Mouse (Mus musculus) liver, embryonic 16.5 days (tissue): ENCODE measurements around the gene Cldn10. TPM values are rescaled to one million over a fixed set of nuclear protein-coding genes. Genes with fewer than 3 reads are reported as not detected.

Source experiments
- ATAC-seq: fragments of 200-750 bp; cut with Nextera tagmentation; 2 replicates; pipeline ENCODE4 v1.8.0; 2017; ENCODE audit warnings: low read depth, mild to moderate bottlenecking, moderate number of reproducible peaks, moderate library complexity
- H3K27ac ChIP-seq: fragments of 300-500 bp; sonication (generic); 2 replicates; pipeline ENCODE4 v1.5.1; 2014; ENCODE audit warnings: mild to moderate bottlenecking, low read length
- H3K27me3 ChIP-seq: fragments of 300-500 bp; sonication (generic); 2 replicates; pipeline ENCODE4 v1.6.1; 2014; ENCODE audit warnings: low read depth, low read length, mixed read lengths; ENCODE audit not compliant: control insufficient read depth, insufficient read depth
- H3K36me3 ChIP-seq: fragments of 300-500 bp; sonication (generic); 2 replicates; pipeline ENCODE4 v1.6.1; 2014; ENCODE audit warnings: mild to moderate bottlenecking; ENCODE audit not compliant: control insufficient read depth, insufficient read depth
- H3K4me1 ChIP-seq: fragments of 300-500 bp; sonication (generic); 2 replicates; pipeline ENCODE4 v1.6.1; 2014; ENCODE audit warnings: low read depth, low read length, mixed read lengths; ENCODE audit not compliant: control insufficient read depth
- H3K4me2 ChIP-seq: fragments of 300-500 bp; sonication (generic); 2 replicates; pipeline ENCODE4 v1.6.1; 2014; ENCODE audit warnings: low read depth, low read length, mixed read lengths
- H3K4me3 ChIP-seq: fragments of 300-500 bp; sonication (generic); 2 replicates; pipeline ENCODE4 v1.5.1; 2014; ENCODE audit warnings: low read depth, mild to moderate bottlenecking, low read length
- H3K9ac ChIP-seq: fragments of 300-500 bp; sonication (generic); 2 replicates; pipeline ENCODE4 v1.6.1; 2014; ENCODE audit warnings: low read depth, low read length
- H3K9me3 ChIP-seq: fragments of 300-500 bp; sonication (generic); replicated peaks from 2 replicates; pipeline ENCODE4 v1.6.1; 2016; ENCODE audit warnings: low read length; ENCODE audit not compliant: control insufficient read depth
- WGBS: fragments of 180-500 bp; shearing (Covaris S2); extraction: QIAGEN DNeasy Blood & Tissue Kit; methylation state at CpG from one replicate; pipeline ENCODE4 v1.1.7; 2014; ENCODE audit not compliant: insufficient replicate concordance; 5-methylcytosine and 5-hydroxymethylcytosine counted together
- polyA plus RNA-seq: library from polyadenylated mRNA; unstranded; fragments of >200 nt; fragmentation: Nextera tagmentation; extraction: Ambion mirVana; gene quantifications from 2 replicates; pipeline ENCODE4 v1.2.1, GENCODE M21; 2015

Cldn10 gene
- polyA plus RNA-seq, 1 experiment from 2014 or later = 1.3 TPM

DNA sequence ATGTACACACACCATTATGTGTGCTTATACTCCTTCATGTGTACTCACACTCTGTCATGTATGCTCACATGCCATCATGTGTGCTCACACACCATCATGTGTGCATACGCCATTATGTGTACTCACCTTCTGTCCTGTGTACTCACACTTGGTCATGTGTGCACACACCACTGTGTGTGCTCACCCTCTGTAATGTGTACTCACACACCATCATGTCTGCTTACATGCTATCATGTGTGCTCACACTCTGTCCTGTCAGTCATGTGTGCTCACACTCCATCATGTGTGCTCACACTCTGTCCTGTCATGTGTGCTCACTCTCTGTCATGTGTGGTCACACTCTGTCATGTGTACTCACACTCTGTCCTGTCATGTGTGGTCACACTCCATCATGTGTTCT, 52.3 kb downstream of the Cldn10 start:
- Histone ChIP-seq H3K4me1 (peaks cover 8% of the 10 kb centered on the region), H3K9me3 (no peaks in the 10 kb centered on the region), H3K4me3 (no peak overlapping the region), H3K27me3 (no peaks in the 10 kb centered on the region; the same call in 1 of the 2 replicates), H3K9ac (no peak overlapping the region), H3K4me2 (no peak overlapping the region), H3K27ac (no peak overlapping the region), H3K36me3 (no peaks in the 10 kb centered on the region)
- 82% methylated on average over 1 of the region's 1 CpGs for WGBS
- no peak for ATAC-seq

DNA sequence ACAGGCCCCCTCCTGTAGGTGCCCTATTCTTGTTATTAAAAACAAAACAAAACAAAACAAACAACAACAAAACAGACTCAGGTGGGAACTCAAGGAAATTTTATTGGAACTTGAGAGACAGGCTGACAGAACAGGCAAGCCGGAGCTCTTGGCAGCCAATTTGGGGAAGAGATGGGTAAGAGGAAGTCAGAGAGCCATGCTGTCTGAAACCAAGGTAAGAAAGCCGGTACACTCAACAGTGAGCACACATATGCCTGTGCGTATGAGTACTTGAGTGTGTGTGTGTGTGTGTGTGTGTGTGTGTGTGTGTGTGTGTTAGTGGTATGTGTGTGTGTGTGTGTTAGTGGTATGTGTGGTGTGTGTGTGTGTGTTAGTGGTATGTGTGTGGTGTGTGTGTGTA, 54.6 kb downstream of the Cldn10 start:
- Histone ChIP-seq H3K27me3 (no peaks in the 10 kb centered on the region; the same call in 1 of the 2 replicates), H3K4me1 (peaks cover 3% of the 10 kb centered on the region; the same call in 1 of the 2 replicates), H3K27ac (no peak overlapping the region), H3K9ac (no peak overlapping the region), H3K4me3 (no peak overlapping the region), H3K4me2 (no peak overlapping the region), H3K36me3 (no peaks in the 10 kb centered on the region), H3K9me3 (no peaks in the 10 kb centered on the region)
- no peak for ATAC-seq
- WGBS = 41% methylated on average over 3 of the region's 3 CpGs

DNA sequence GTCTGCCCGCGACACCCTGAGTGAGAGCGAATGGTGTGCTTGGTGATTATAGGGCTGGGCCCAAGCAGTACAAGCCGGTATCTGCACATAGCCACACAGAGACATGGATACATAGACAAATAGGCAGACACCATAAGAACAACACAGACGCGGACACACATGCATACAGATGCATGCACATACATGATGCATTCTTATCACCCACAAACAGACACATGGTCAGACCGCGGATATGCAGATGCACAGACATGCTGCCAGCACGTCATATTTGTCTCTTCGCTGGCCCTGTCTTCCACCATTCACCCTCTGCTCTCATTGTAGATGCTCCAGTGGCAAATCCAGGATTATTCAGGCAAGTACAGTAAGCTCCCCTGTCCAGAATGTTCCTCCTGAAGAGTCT, 59.1 kb downstream of the Cldn10 start:
- no peak for ATAC-seq
- Histone ChIP-seq H3K9me3 (no peaks in the 10 kb centered on the region), H3K9ac (no peak overlapping the region), H3K27ac (no peak overlapping the region), H3K27me3 (no peaks in the 10 kb centered on the region; the same call in 1 of the 2 replicates), H3K36me3 (no peaks in the 10 kb centered on the region), H3K4me2 (no peak overlapping the region), H3K4me3 (no peak overlapping the region), H3K4me1 (no peaks in the 10 kb centered on the region)
- 76% methylated on average over 10 of the region's 10 CpGs for WGBS

DNA sequence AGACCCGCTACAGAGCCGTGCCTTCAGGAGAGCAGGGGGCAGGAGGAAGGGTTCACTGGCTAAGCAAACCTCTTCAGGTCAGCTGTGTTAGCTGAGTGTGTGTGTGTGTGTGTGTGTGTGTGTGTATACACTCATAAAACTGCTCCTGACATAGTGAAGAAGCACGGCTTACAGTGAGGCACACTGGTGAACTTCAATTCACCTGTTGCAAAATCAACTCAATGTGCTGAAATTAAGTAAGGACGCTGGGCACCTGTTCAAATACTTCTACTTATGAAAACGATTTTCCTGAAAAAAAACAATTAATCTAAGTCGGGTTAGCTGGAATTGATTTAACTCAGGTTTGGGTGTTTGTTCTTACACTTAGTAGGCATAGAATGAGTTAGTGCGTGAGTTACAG, 60.5 kb downstream of the Cldn10 start:
- no peaks in the 10 kb centered on the region for H3K36me3 ChIP-seq
- no peaks in the 10 kb centered on the region for H3K4me1 ChIP-seq
- no peak overlapping the region for H3K9ac ChIP-seq
- no peak for ATAC-seq
- H3K9me3 ChIP-seq = no peaks in the 10 kb centered on the region
- H3K4me2 ChIP-seq = no peak overlapping the region
- 58% methylated on average over 7 of the region's 7 CpGs for WGBS
- H3K27ac ChIP-seq = no peak overlapping the region
- H3K27me3 ChIP-seq = no peaks in the 10 kb centered on the region; the same call in 1 of the 2 replicates
- H3K4me3 ChIP-seq = no peak overlapping the region

DNA sequence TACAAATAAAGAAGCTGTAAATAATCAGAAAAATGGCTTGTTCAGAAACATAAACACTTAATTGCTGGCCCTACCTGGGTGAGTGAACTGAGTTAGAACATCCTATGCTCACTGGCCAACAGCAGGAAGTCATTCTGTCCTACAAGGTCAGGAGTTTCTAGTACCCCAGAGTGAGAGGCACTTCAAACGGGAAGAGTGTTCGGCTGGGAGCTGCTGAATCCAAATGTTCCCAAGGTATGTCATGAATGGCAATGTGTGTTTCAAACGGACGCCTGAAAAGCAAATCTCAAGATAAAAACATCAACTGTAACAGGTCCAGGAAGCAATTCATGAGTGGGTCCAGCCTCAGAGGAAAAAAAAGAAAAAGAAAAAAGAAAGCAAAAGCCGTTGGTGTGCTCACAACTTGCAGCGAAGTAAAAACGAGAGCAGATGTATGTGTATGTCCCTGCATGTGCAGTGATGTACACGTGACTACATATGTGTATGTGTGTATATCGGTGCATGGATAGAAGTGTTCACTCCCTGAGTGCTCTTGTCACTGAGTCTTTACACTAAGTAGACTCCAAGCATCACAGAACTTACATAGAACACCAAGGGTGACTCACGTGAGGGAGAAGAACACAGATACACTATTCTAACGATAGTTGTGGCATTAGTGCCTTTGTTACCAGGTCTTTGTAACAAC, 62.4 kb downstream of the Cldn10 start:
- H3K9ac ChIP-seq = no peak overlapping the region
- no peak overlapping the region for H3K4me3 ChIP-seq
- no peak for ATAC-seq
- H3K27ac ChIP-seq = no peak overlapping the region
- H3K9me3 ChIP-seq = no peaks in the 10 kb centered on the region
- peaks cover 15% of the 10 kb centered on the region for H3K27me3 ChIP-seq
- 49% methylated on average over 11 of the region's 11 CpGs for WGBS
- no peaks in the 10 kb centered on the region for H3K36me3 ChIP-seq
- peaks cover 3% of the 10 kb centered on the region for H3K4me1 ChIP-seq
- H3K4me2 ChIP-seq = no peak overlapping the region

DNA sequence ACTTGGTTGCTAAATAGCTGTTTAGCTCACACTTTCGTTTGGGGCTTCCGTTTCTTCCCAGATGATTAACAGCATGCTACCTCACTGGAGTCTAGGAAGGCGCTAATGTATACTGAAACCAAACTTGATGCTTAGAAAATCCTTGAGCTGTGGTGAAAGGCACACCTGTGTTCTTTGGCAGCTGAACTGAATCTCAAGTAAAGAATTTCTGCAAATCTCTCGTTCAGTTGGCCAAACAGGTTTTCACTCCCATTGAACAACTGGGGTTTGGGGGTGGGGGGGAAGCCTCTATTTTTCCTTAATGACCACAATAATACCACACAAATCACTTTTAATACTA, 63.0 kb downstream of the Cldn10 start:
- no peak overlapping the region for H3K9ac ChIP-seq
- ATAC-seq = no peak

DNA sequence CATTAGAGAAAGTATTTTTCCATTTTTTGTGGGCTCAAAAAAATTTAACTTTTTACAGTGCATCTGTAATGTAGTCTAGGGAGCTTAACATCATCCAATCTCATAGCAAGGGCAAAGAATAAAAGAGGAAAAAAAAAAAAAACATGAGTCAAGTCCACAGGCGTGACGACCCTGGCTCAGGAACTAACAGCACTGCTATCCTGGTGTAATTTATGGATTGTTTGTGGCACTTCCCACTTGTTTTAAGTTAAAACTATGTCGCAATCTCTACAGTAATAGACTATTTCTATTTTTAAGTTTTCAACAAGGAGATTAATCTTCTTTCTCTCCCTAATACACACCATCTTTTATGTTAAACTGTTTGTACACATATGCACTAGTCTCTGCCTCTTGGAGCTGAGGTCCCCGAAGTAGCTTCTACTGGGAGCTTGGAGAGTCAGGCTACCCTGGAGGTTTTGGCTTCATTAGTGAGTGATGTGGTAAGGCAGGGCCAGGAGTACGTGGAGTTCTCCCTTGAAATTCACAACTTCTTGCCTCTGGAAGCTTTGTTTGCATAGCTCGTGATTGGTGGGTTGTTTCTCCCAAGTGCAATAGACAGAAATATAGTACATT, 63.9 kb downstream of the Cldn10 start:
- Histone ChIP-seq H3K9me3 (no peaks in the 10 kb centered on the region), H3K9ac (no peak overlapping the region), H3K4me1 (peaks cover 7% of the 10 kb centered on the region), H3K36me3 (no peaks in the 10 kb centered on the region), H3K4me3 (no peak overlapping the region), H3K27me3 (peaks cover 24% of the 10 kb centered on the region), H3K4me2 (no peak overlapping the region), H3K27ac (no peak overlapping the region)
- ATAC-seq = no peak
- 44% methylated on average over 6 of the region's 6 CpGs for WGBS

More for the DNA sequence above, 63.0 kb downstream of the Cldn10 start:
- no peak overlapping the region for H3K27ac ChIP-seq
- H3K4me1 ChIP-seq = peaks cover 7% of the 10 kb centered on the region
- WGBS = 41% methylated on average over 4 of the region's 4 CpGs
- H3K9me3 ChIP-seq = no peaks in the 10 kb centered on the region
- H3K27me3 ChIP-seq = peaks cover 20% of the 10 kb centered on the region
- H3K4me2 ChIP-seq = no peak overlapping the region
- H3K36me3 ChIP-seq = no peaks in the 10 kb centered on the region
- no peak overlapping the region for H3K4me3 ChIP-seq

DNA sequence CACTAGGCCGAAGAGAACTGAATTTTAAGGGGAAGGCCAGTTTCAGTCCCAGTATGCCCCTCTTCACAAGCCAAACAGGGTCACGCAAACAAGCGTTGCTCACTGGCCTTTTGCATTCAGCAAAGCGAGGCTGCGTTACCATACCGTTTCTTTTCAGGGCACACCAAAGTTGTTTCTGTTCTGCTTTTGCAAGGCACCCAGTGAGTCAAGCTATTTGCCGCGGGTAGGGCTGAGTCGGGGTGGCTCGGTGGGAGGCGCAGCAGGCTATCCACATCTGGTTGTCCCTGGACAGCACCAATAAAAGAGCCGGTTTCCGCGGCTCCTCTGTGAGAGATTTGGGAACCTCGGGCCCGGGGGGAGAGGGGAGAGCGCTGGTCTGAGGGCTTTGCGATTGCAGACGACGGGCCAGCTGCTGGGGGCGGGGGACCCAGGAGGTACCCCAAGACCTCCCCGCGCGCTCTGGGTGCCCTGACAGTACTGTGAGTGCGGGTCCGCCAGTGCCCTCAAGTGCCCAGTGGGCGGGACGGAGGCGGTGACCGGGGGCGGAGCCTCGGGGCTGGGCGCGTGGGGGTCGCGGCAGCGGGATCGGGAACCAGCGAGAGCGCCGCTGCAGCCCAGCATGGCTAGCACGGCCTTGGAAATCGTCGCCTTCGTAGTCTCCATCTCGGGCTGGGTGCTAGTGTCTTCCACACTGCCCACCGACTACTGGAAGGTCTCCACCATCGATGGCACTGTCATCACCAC, 66.8 kb downstream of the Cldn10 start:
- Histone ChIP-seq H3K4me3 (peak overlapping the region; percentile 51), H3K27me3 (peaks cover 24% of the 10 kb centered on the region), H3K4me1 (peaks cover 7% of the 10 kb centered on the region), H3K27ac (no peak overlapping the region), H3K4me2 (peak overlapping the region; percentile 74), H3K9me3 (no peaks in the 10 kb centered on the region), H3K36me3 (no peaks in the 10 kb centered on the region), H3K9ac (no peak overlapping the region)
- ATAC-seq = peak; percentile 19; the same call in 1 of the 2 replicates
- 3% methylated on average over 41 of the region's 48 CpGs for WGBS
